ENCODE assay signal across 32 mouse cellular contexts in genomic region chr14:10035682-10036081, GRCm38 (mm10).
DNase-seq lines count a peak whose midpoint lies in the region; ATAC-seq and TF ChIP-seq lines count a peak whose summit lies in the region.
"Had no signal": no experiment of that assay in that cellular context is flagged by ENCODE, and none has a peak within 500 bp of the region (broad histone marks: within the 10 kb centered on the region; RNA-seq: fewer than 3 reads in every experiment).

No protein-coding gene starts in this region.

- no peak overlapping the region for H3K4me2 ChIP-seq in forebrain, embryonic 11.5 days (ENCODE audit: low read depth, low read length, severe bottlenecking)
- H3K4me2 ChIP-seq in forebrain, embryonic 13.5 days: no peak overlapping the region
- H3K4me2 ChIP-seq in lung, embryonic 15.5 days: no peak overlapping the region
- no peak overlapping the region for H3K4me2 ChIP-seq in lung, postnatal 0 days (replicated peaks; ENCODE audit: low read depth, low read length)
- H3K4me2 ChIP-seq: embryonic facial prominence, embryonic 15.5 days; heart, embryonic 15.5 days; hindbrain, embryonic 14.5 days; kidney, embryonic 15.5 days; liver, embryonic 12.5 days; neural tube, embryonic 13.5 days had no signal

- H3K27me3 ChIP-seq in forebrain, embryonic 11.5 days (ENCODE audit: control insufficient read depth, insufficient read depth, low read length): no peaks in the 10 kb centered on the region
- no peaks in the 10 kb centered on the region for H3K27me3 ChIP-seq in forebrain, embryonic 13.5 days
- no peaks in the 10 kb centered on the region for H3K27me3 ChIP-seq in lung, embryonic 15.5 days
- H3K27me3 ChIP-seq in lung, postnatal 0 days (replicated peaks; ENCODE audit: insufficient read depth, low read length): no peaks in the 10 kb centered on the region
- H3K27me3 ChIP-seq: CH12.LX; embryonic facial prominence, embryonic 15.5 days; heart, embryonic 15.5 days; kidney, embryonic 15.5 days; liver, embryonic 12.5 days; megakaryocyte, embryonic 14.5 days had no signal

- H3K36me3 ChIP-seq in forebrain, embryonic 11.5 days (ENCODE audit: control insufficient read depth, insufficient read depth, low read length): no peaks in the 10 kb centered on the region
- H3K36me3 ChIP-seq in forebrain, embryonic 13.5 days (ENCODE audit: poor library complexity, severe bottlenecking): no peaks in the 10 kb centered on the region
- H3K36me3 ChIP-seq in lung, embryonic 15.5 days: no peaks in the 10 kb centered on the region
- no peaks in the 10 kb centered on the region for H3K36me3 ChIP-seq in lung, postnatal 0 days (ENCODE audit: insufficient read depth, low read length)
- H3K36me3 ChIP-seq: embryonic facial prominence, embryonic 15.5 days; heart, embryonic 10.5 days; heart, embryonic 15.5 days; kidney, embryonic 15.5 days; liver, embryonic 12.5 days; neural tube, embryonic 13.5 days had no signal

- H3K4me3 ChIP-seq in forebrain, embryonic 11.5 days (ENCODE audit: low read depth, low read length): no peak overlapping the region
- no peak overlapping the region for H3K4me3 ChIP-seq in forebrain, embryonic 13.5 days
- no peak overlapping the region for H3K4me3 ChIP-seq in lung, embryonic 15.5 days
- no peak overlapping the region for H3K4me3 ChIP-seq in lung, postnatal 0 days (ENCODE audit: low read depth, low read length)
- H3K4me3 ChIP-seq: embryonic facial prominence, embryonic 15.5 days; heart, embryonic 10.5 days; heart, embryonic 15.5 days; kidney, embryonic 15.5 days; layer of hippocampus, adult 2 months; left cerebral cortex, adult 2 months; liver, embryonic 12.5 days; megakaryocyte, embryonic 14.5 days; myocyte; neural tube, embryonic 13.5 days had no signal

- WGBS in forebrain, embryonic 11.5 days: 6% methylated on average over 3 of the region's 3 CpGs
- 14% methylated on average over 3 of the region's 3 CpGs for WGBS in forebrain, embryonic 13.5 days
- WGBS in lung, embryonic 15.5 days: 36% methylated on average over 3 of the region's 3 CpGs
- WGBS in lung, postnatal 0 days: 36% methylated on average over 3 of the region's 3 CpGs

- 0 out of 2 replicates have a peak, but pooled peaks have one; percentile 33 for ATAC-seq in forebrain, embryonic 11.5 days (replicated peaks; ENCODE audit: low FRiP score)
- no peak for ATAC-seq in forebrain, embryonic 13.5 days
- no peak for ATAC-seq in lung, embryonic 15.5 days (ENCODE audit: borderline replicate concordance, extremely low read depth, low FRiP score, low TSS enrichment)
- ATAC-seq in lung, postnatal 0 days: no peak
- no peak for ATAC-seq in activated CD4-positive, CD25-positive, alpha-beta regulatory T cell, adult 4 months
- ATAC-seq: forebrain, embryonic 14.5 days; inflammation-experienced regulatory T-cells, adult 6 months; liver, embryonic 12.5 days; liver, postnatal 0 days had no signal

- TF ChIP-seq CTCF in lung, postnatal 0 days (IDR thresholded peaks at IDR 0.05): no peak

- no peak overlapping the region for H3K9ac ChIP-seq in forebrain, embryonic 11.5 days (ENCODE audit: low read length)
- H3K9ac ChIP-seq in forebrain, embryonic 13.5 days: no peak overlapping the region
- no peak overlapping the region for H3K9ac ChIP-seq in lung, embryonic 15.5 days
- H3K9ac ChIP-seq in lung, postnatal 0 days (replicated peaks; ENCODE audit: low read depth): no peak overlapping the region
- H3K9ac ChIP-seq: embryonic facial prominence, embryonic 15.5 days; heart, embryonic 15.5 days; hindbrain, embryonic 14.5 days; kidney, embryonic 15.5 days; liver, embryonic 12.5 days; liver, postnatal 0 days; neural tube, embryonic 13.5 days had no signal

- TF ChIP-seq EP300 in lung, postnatal 0 days (IDR thresholded peaks at IDR 0.05): no peak

- DNase-seq in forebrain, embryonic 11.5 days (ENCODE audit: low spot score): no peak
- DNase-seq in lung, postnatal 0 days (ENCODE audit: low spot score): no peak
- peak; percentile 35 for DNase-seq in retina, embryonic 14.5 days (ENCODE audit: low spot score)
- no peak for DNase-seq in retina, postnatal 1 day
- DNase-seq: adrenal gland, adult 8-10 months; cerebellum, adult 8-10 months; cerebellum, postnatal 25 days; gastrocnemius, postnatal 14 days; kidney, adult 11 months; kidney, postnatal 36 days; liver, postnatal 0 days; lung, postnatal 4 days; right cerebral cortex, postnatal 25 days; spleen, adult 18-20 months; thymus, postnatal 14 days had no signal

- no peaks in the 10 kb centered on the region for H3K9me3 ChIP-seq in forebrain, embryonic 11.5 days (ENCODE audit: control insufficient read depth, low read length)
- H3K9me3 ChIP-seq in forebrain, embryonic 13.5 days (replicated peaks): no peaks in the 10 kb centered on the region
- H3K9me3 ChIP-seq in lung, embryonic 15.5 days: no peaks in the 10 kb centered on the region
- no peaks in the 10 kb centered on the region for H3K9me3 ChIP-seq in lung, postnatal 0 days (ENCODE audit: low read length)
- H3K9me3 ChIP-seq: embryonic facial prominence, embryonic 15.5 days; heart, embryonic 10.5 days; heart, embryonic 15.5 days; kidney, embryonic 15.5 days; liver, embryonic 12.5 days; neural tube, embryonic 13.5 days had no signal

- no peaks in the 10 kb centered on the region for H3K4me1 ChIP-seq in forebrain, embryonic 11.5 days (replicated peaks; ENCODE audit: control insufficient read depth, insufficient read depth, low read length)
- no peaks in the 10 kb centered on the region for H3K4me1 ChIP-seq in forebrain, embryonic 13.5 days
- no peaks in the 10 kb centered on the region for H3K4me1 ChIP-seq in lung, embryonic 15.5 days
- H3K4me1 ChIP-seq in lung, postnatal 0 days (ENCODE audit: insufficient read depth, low read depth, low read length): no peaks in the 10 kb centered on the region
- H3K4me1 ChIP-seq: embryonic facial prominence, embryonic 15.5 days; heart, embryonic 10.5 days; heart, embryonic 15.5 days; kidney, embryonic 15.5 days; liver, embryonic 12.5 days; megakaryocyte, embryonic 14.5 days; neural tube, embryonic 13.5 days had no signal

- H3K27ac ChIP-seq in forebrain, embryonic 11.5 days (ENCODE audit: low read depth, low read length): no peak overlapping the region
- no peak overlapping the region for H3K27ac ChIP-seq in forebrain, embryonic 13.5 days
- H3K27ac ChIP-seq in lung, embryonic 15.5 days: 0 out of 2 replicates have a peak overlapping the region, but pooled peaks have one; percentile 20
- H3K27ac ChIP-seq in lung, postnatal 0 days (ENCODE audit: low read length): no peak overlapping the region
- H3K27ac ChIP-seq: embryonic facial prominence, embryonic 15.5 days; heart, embryonic 10.5 days; heart, embryonic 15.5 days; hindbrain, embryonic 14.5 days; kidney, embryonic 15.5 days; layer of hippocampus, adult 2 months; left cerebral cortex, adult 2 months; liver, embryonic 12.5 days; neural tube, embryonic 13.5 days had no signal
